Mouse (Mus musculus) liver, embryonic 11.5 days (tissue): ENCODE data around the gene Cfap20. TPM values are rescaled to one million over a fixed set of nuclear protein-coding genes. Genes with fewer than 3 reads are reported as not detected.
A peak's percentile ranks its signal among the peaks of the same experiment; 100 is the strongest.

ENCODE experiments used
- ATAC-seq: fragments of 200-750 bp; cut with Nextera tagmentation; replicated peaks from 2 replicates; pipeline ENCODE4 v1.8.0; 2017; ENCODE audit warnings: moderate number of reproducible peaks, mild to moderate bottlenecking, moderate TSS enrichment, moderate library complexity; ENCODE audit not compliant: low FRiP score
- DNase-seq: peaks from one replicate; pipeline ENCODE4 v3.0.0-alpha.2; 2017; ENCODE audit warnings: low spot score
- H3K27ac ChIP-seq: fragments of 300-500 bp; sonication (generic); 2 replicates; pipeline ENCODE4 v1.5.1; 2014; ENCODE audit warnings: mild to moderate bottlenecking, low read depth, low read length, control low read depth
- H3K27me3 ChIP-seq: fragments of 300-500 bp; sonication (generic); replicated peaks from 2 replicates; pipeline ENCODE4 v1.6.1; 2014; ENCODE audit warnings: low read length, mixed read lengths; ENCODE audit not compliant: control insufficient read depth, insufficient read depth
- H3K36me3 ChIP-seq: fragments of 300-500 bp; sonication (generic); 2 replicates; pipeline ENCODE4 v1.6.1; 2014; ENCODE audit warnings: mild to moderate bottlenecking, low read length, moderate library complexity, mixed read lengths; ENCODE audit not compliant: control insufficient read depth, insufficient read depth
- H3K4me1 ChIP-seq: fragments of 300-500 bp; sonication (generic); replicated peaks from 2 replicates; pipeline ENCODE4 v1.6.1; 2014; ENCODE audit warnings: low read length, mixed read lengths; ENCODE audit not compliant: control insufficient read depth, insufficient read depth
- H3K4me2 ChIP-seq: fragments of 300-500 bp; sonication (generic); 2 replicates; pipeline ENCODE4 v1.6.1; 2014; ENCODE audit warnings: mild to moderate bottlenecking, control low read depth, moderate library complexity
- H3K4me3 ChIP-seq: fragments of 300-500 bp; sonication (generic); 2 replicates; pipeline ENCODE4 v1.5.1; 2014; ENCODE audit warnings: low read depth, low read length, control low read depth
- H3K9ac ChIP-seq: fragments of 300-500 bp; sonication (generic); 2 replicates; pipeline ENCODE4 v1.6.1; 2014; ENCODE audit warnings: low read depth, low read length, control low read depth
- H3K9me3 ChIP-seq: fragments of 300-500 bp; sonication (generic); 2 replicates; pipeline ENCODE4 v1.6.1; 2016; ENCODE audit warnings: low read length, inconsistent platforms, mixed read lengths; ENCODE audit not compliant: control insufficient read depth
- whole genome bisulfite sequencing: fragments of 180-500 bp; shearing (Covaris S2); extraction: QIAGEN DNeasy Blood & Tissue Kit; methylation state at CpG from one replicate; pipeline ENCODE4 v1.1.7; 2014; 5-methylcytosine and 5-hydroxymethylcytosine counted together
- polyA plus RNA-seq: library from polyadenylated mRNA; unstranded; fragments of >200 nt; fragmentation: Nextera tagmentation; extraction: Ambion mirVana; gene quantifications from 2 replicates; pipeline ENCODE4 v1.2.1, GENCODE M21; 2014

Cfap20 gene
- polyA plus RNA-seq, 1 experiment from 2014 or later: 78.7 TPM

GRCm38 (mm10) chr8:95427594-95428535, 6.8 kb downstream of the Cfap20 start:
- Histone ChIP-seq H3K4me3 (no peak overlapping the region), H3K27ac (0 out of 2 replicates have a peak overlapping the region, but pooled peaks have one; percentile 14), H3K36me3 (no peaks in the 10 kb centered on the region), H3K4me2 (peak overlapping the region; percentile 43), H3K27me3 (no peaks in the 10 kb centered on the region), H3K4me1 (peaks cover 30% of the 10 kb centered on the region), H3K9me3 (no peaks in the 10 kb centered on the region), H3K9ac (no peak overlapping the region)
- peak; percentile 52 for DNase-seq
- peak; percentile 56 for ATAC-seq
- WGBS: 24% methylated on average over 12 of the region's 12 CpGs

- 69% methylated on average over 2 of the region's 2 CpGs for WGBS
- no peak for DNase-seq
- Histone ChIP-seq H3K36me3 (peaks cover 5% of the 10 kb centered on the region; the same call in 1 of the 2 replicates), H3K4me3 (no peak overlapping the region), H3K4me1 (peaks cover 19% of the 10 kb centered on the region), H3K27ac (no peak overlapping the region), H3K9me3 (no peaks in the 10 kb centered on the region), H3K4me2 (no peak overlapping the region), H3K27me3 (no peaks in the 10 kb centered on the region), H3K9ac (no peak overlapping the region)
- no peak for ATAC-seq
These were observed 7.8 kb downstream of the Cfap20 start for GRCm38 (mm10) chr8:95426781-95427281.

GRCm38 (mm10) chr8:95424682-95425081, 10.0 kb downstream of the Cfap20 start:
- 0 out of 2 replicates have a peak, but pooled peaks have one; percentile 34 for ATAC-seq

GRCm38 (mm10) chr8:95422193-95422810, 12.4 kb downstream of the Cfap20 start:
- WGBS: 93% methylated on average over 14 of the region's 14 CpGs
- Histone ChIP-seq H3K27ac (no peak overlapping the region), H3K36me3 (peaks cover 16% of the 10 kb centered on the region; the same call in 1 of the 2 replicates), H3K4me3 (no peak overlapping the region), H3K27me3 (no peaks in the 10 kb centered on the region), H3K4me1 (no peaks in the 10 kb centered on the region), H3K9me3 (no peaks in the 10 kb centered on the region), H3K4me2 (no peak overlapping the region), H3K9ac (no peak overlapping the region)
- no peak for DNase-seq
- no peak for ATAC-seq

More at GRCm38 (mm10) chr8:95424682-95425081, 10.0 kb downstream of the Cfap20 start:
- Histone ChIP-seq H3K27ac (no peak overlapping the region), H3K9ac (no peak overlapping the region), H3K4me1 (peaks cover 15% of the 10 kb centered on the region), H3K4me3 (no peak overlapping the region), H3K27me3 (no peaks in the 10 kb centered on the region), H3K9me3 (no peaks in the 10 kb centered on the region), H3K36me3 (peaks cover 16% of the 10 kb centered on the region; the same call in 1 of the 2 replicates), H3K4me2 (no peak overlapping the region)
- no peak for DNase-seq
- WGBS: 82% methylated on average over 7 of the region's 7 CpGs

GRCm38 (mm10) chr8:95411309-95411972, 23.2 kb downstream of the Cfap20 start:
- no peaks in the 10 kb centered on the region for H3K4me1 ChIP-seq
- H3K36me3 ChIP-seq: no peaks in the 10 kb centered on the region
- no peak overlapping the region for H3K27ac ChIP-seq
- no peak; the same call in 1 of the 2 replicates for ATAC-seq
- H3K9ac ChIP-seq: no peak overlapping the region
- H3K27me3 ChIP-seq: no peaks in the 10 kb centered on the region
- H3K9me3 ChIP-seq: no peaks in the 10 kb centered on the region
- no peak overlapping the region for H3K4me3 ChIP-seq
- no peak for DNase-seq
- 36% methylated on average over 10 of the region's 10 CpGs for WGBS
- H3K4me2 ChIP-seq: 0 out of 2 replicates have a peak overlapping the region, but pooled peaks have one; percentile 9

GRCm38 (mm10) chr8:95409518-95409917, 25.2 kb downstream of the Cfap20 start:
- ATAC-seq: no peak
- no peak overlapping the region for H3K4me2 ChIP-seq
- no peak for DNase-seq
- 78% methylated on average over 5 of the region's 5 CpGs for WGBS
- no peaks in the 10 kb centered on the region for H3K9me3 ChIP-seq
- H3K4me1 ChIP-seq: no peaks in the 10 kb centered on the region
- no peak overlapping the region for H3K27ac ChIP-seq
- H3K27me3 ChIP-seq: no peaks in the 10 kb centered on the region
- no peaks in the 10 kb centered on the region for H3K36me3 ChIP-seq
- no peak overlapping the region for H3K4me3 ChIP-seq
- no peak overlapping the region for H3K9ac ChIP-seq

- no peak overlapping the region for H3K4me3 ChIP-seq
- no peaks in the 10 kb centered on the region for H3K36me3 ChIP-seq
- H3K9me3 ChIP-seq: no peaks in the 10 kb centered on the region
- H3K27ac ChIP-seq: no peak overlapping the region
- ATAC-seq (no peak), DNase-seq (no peak)
- no peaks in the 10 kb centered on the region; the same call in 1 of the 2 replicates for H3K27me3 ChIP-seq
- H3K9ac ChIP-seq: no peak overlapping the region
- peaks cover 11% of the 10 kb centered on the region for H3K4me1 ChIP-seq
- H3K4me2 ChIP-seq: no peak overlapping the region
- 80% methylated on average over 7 of the region's 7 CpGs for WGBS
These were observed 33.6 kb downstream of the Cfap20 start for GRCm38 (mm10) chr8:95401091-95401490.

GRCm38 (mm10) chr8:95399131-95399530, 35.5 kb downstream of the Cfap20 start:
- ATAC-seq (no peak), DNase-seq (no peak)
- Histone ChIP-seq H3K9me3 (no peaks in the 10 kb centered on the region), H3K27ac (no peak overlapping the region), H3K9ac (no peak overlapping the region), H3K36me3 (no peaks in the 10 kb centered on the region), H3K4me3 (no peak overlapping the region), H3K27me3 (no peaks in the 10 kb centered on the region; the same call in 1 of the 2 replicates), H3K4me1 (peaks cover 11% of the 10 kb centered on the region), H3K4me2 (no peak overlapping the region)
- WGBS: 83% methylated on average over 9 of the region's 9 CpGs
